Mouse (Mus musculus) left cerebral cortex, postnatal 10 days (tissue): Measurements from ENCODE around the gene Scamp3. TPM values are rescaled to one million over a fixed set of nuclear protein-coding genes. Genes with fewer than 3 reads are reported as not detected.

Experiments
- DNase-seq, 2 experiments: peaks; one replicate each; pipeline ENCODE4 v3.0.0; 2021 to 2022; ENCODE audit warnings: low spot score in 2 of 2, mixed read lengths in 1 of 2; ENCODE audit errors: extremely low spot score in 1 of 2
- intact Hi-C: fragments of 180-260 bp; cut with DNase I; formaldehyde crosslinking; loops from one replicate; pipeline ENCODE4 v1.15.1; 2025
- total RNA-seq, 2 experiments: library from RNA; stranded (reverse); gene quantifications; 2 replicates each; pipeline ENCODE4 v1.2.3; 2021

The Scamp3 gene
- total RNA-seq, 2 experiments from 2014 or later = 80.5 to 81.1 TPM

DNA sequence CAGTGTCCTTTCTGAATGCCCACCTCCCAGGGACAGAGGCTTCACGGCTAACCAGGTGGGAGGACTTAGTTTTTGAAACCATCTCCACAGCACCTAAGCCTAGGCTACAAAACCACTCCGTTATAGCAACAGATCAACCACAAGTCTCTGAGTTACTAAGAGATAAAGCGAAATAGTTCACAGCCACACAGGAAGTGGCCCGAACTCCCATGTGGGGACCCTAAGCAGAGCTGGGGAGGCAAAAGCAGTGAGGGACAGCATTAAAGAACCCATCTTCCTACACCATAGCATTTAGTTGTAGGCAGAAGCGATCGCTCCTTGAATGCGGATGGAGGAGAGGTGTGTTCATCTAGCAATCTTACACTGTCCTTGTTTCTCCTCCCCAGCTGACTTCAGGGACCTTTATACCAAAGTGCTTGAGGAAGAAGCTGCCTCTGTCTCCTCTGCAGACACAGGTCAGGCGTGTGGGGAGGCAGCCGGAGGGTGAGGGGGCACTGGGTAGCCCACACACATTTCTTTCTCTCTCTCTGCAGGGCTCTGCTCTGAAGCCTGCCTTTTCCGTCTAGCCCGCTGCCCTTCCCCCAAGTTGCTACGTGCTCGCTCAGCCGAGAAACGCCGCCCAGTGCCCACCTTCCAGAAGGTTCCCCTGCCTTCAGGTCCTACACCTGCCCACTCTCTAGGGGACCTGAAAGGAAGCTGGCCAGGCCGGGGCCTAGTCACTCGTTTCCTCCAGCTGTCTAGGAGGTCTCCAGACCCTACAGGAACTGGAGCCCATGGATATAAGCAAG, 10.6 kb downstream of the Scamp3 start:
- DNase-seq = no peak
- intact Hi-C loops = no loop called here

DNA sequence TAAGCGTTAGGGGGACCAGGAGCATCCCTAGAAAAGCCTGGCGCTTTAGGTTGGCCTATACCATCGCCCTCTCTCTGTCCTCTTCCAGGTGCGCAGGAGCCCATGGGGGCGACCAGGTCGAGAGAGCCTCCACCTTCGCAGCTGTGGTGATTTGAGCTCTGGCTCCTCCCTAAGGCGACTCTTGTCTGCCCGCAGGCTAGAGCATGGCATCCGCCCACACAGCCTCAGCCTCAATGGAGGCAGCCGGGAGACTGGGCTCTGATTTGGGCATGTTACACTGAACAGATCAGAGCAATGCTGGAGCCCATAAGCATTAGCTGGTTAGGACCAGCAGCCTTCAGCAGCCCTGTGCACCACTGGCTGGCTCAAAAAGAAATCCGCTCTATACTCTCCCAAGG, 11.2 kb downstream of the Scamp3 start:
- intact Hi-C loops = no loop called here
- DNase-seq = no peak

DNA sequence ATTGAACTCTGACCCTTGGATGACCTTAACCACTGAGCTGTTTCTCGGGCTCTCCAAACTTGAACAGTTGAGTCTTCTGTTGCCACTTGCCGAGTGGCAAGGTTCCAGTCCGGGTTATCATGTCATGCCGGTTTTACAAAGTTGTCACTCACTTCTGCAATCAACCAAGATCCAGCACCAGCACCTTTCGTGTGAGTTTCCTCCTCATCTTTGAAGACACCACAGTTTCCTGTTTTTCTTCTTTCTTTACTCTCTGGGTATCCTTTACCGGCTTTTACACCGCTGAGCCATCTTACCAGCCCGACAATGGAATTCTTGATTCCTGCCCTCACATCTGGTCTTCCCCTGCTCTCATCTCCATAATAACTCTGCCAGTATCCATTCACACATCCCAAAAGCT, 13.2 kb downstream of the Scamp3 start:
- intact Hi-C loops = no loop called here
- no peak for DNase-seq

DNA sequence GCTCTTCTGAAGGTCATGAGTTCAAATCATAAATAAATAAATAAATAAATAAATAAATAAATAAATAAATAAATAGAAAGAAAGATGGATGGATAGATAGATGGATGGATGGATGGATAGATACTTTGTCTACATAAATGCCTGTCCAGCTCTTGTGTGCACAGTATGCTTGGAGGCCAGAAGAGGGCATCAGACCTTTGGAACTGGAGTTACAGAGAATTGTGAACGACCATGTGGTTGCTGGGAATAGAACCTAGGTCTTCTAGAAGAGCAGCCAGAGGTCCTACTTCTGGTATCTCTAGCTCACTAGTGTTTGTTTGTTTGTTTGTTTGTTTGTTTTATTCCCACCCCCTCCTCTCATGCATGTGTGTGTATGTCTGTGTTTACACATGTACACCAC, 16.1 kb downstream of the Scamp3 start:
- DNase-seq = no peak
- intact Hi-C loops = no loop called here

DNA sequence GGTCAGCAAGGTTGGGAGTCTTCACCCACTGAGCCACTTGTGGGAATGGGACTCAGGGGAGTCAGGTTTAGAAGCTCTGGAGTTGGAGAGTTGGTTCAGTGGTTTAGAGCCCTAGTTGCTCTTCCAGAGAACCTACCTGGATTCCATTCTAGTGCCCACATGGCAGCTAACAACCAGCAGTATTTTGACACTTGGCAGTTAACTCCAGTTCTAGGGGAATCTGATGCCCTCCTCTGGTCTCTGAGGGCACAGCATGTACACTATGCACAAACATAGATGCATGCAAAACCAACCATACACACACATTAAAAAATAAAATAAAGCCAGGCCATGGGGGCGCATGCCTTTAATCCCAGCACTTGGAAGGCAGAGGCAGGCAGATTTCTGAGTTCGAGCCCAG, 16.6 kb downstream of the Scamp3 start:
- intact Hi-C loops = no loop called here
- no peak for DNase-seq

DNA sequence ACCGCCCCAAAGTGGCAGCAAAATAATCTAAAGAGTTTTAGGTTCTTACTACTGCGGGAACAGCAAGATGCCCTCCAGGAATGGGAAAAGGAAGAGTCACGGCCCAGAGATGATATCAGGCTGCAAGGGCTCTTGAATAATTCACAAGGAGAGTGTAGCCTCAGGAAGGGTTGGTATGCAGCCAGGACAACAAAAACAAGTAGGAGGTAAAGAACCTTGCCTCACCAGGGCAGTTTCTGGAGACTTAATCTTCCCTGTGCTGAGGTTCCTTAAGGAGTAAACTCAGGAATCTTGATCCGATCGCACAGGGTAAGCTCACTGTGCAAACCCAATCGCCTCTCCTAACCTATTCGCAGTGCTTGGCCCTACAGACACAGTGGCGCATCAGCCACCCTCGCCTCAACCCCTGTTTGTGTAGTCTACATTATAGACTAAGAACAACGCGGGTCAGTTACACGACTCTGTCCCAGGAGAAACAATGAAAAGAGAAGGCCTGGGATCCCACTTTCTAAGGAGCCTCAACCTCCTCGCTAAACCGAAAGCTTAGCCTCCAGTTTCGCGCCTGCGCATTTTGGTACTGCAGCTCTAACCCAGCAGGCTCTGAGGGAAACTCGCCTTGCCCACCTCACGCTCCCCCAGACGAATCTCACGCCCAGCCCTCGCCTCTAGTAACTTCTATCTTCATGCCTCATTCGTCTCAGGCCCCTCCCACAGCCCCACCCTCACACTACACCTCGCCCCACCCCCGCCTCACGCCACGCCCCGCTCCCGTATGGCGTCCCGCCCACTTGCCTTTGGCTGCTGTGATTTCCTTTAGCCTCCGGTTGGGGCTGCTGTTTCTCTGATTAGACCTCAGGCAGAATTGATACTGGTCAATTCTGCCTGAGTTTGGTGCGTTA, 19.0 kb downstream of the Scamp3 start:
- peak; percentile 75 to 92 for DNase-seq
- intact Hi-C loops = no loop called here

DNA sequence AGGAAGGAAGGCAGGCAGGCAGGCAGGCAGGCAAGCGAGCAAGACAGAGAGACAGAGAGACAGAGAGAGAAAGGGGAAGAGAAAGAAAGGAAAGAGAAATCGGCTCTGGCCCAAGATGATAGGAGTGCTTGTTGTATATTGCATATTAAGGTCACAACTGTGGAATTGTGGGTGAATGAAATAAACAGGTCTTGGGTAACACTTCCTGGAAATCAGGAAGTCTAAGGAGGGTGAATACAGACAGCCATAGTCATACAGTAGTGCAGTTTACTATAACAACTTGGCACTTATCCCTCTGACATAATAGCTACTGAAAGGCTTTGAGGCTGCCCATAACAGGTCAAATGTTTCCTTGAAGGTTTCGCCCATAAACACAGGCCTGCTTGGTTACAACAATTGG, 22.6 kb downstream of the Scamp3 start:
- no peak for DNase-seq
- intact Hi-C loops = no loop called here

DNA sequence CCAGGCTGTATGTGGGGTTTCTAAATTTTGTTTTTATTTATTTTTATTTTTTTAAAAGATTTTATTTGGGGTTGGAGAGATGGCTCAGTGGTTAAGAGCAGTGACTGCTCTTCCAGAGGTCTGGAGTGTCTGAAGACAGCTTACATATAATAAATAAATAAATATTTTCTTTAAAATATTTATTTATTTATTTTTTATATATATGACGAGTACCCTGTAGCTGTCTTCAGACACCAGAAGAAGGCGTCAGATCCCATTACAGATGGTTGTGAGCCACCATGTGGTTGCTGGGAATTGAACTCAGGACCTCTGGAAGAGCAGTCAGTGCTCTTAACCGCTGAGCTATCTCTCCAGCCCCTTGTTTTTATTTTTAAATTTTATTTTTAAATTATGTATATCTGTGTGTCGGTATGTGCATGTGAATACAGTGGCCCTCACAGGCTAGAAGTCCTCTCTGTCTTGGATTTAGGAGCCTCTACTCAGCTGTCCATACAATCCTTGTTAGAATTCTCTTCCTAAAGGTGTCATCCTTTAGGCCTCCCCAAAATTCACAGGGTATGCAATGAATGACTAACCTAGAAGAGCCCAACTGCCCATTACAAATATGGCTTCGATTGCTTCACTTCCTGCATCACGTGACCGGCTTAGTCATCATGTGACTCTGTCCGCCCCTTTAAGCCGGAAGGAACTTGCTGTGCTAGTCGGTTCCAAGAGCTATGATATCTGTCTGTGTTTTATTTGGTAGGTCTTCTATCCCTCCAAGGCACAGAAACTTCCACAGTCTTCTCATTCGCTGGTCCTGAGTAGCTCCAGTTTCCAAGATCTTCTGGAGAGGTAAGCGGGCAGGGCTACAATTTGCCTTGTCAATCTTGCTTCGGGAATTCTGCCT, 25.2 kb downstream of the Scamp3 start, which contains the start of gene Gba:
Gene Gba, plus strand, starts transcription at position 676 of the 889 bp plus-strand sequence.
- intact Hi-C loops = no loop called here
- peak; percentile 85 to 87 for DNase-seq

DNA sequence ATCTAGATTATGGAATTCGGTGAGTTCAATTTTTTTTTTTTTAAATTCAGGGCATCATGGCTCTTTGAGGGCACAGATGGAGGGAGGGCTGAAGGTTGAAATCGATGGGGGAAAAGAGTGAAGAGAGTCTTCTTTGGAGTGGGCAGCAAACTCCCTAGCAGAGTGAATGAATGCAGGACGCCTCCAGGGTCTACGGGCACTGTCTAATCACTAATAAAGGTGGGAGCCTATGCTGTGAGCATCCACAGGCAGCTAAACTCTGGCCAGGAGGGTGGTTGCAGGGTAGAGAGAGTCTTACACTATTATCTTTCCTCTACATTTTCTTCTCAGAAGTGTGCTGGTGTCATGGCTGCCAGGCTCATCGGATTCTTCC, 25.9 kb downstream of the Scamp3 start:
- intact Hi-C loops = no loop called here
- no peak for DNase-seq

DNA sequence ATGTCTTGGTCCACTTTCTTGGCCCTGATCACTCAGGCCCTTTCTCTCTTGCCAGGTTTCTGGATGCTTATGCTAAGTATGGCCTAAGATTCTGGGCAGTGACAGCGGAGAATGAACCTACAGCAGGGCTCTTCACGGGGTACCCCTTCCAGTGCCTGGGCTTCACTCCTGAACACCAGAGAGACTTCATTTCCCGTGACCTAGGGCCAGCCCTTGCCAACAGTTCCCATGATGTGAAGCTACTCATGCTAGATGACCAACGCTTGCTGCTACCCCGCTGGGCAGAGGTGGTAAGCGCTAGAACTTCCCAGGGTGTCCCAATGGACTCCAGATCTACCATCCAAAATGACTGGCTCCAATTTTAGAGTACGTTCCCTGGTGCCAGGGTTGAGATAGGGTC, 28.8 kb downstream of the Scamp3 start:
- intact Hi-C loops = no loop called here
- no peak for DNase-seq

DNA sequence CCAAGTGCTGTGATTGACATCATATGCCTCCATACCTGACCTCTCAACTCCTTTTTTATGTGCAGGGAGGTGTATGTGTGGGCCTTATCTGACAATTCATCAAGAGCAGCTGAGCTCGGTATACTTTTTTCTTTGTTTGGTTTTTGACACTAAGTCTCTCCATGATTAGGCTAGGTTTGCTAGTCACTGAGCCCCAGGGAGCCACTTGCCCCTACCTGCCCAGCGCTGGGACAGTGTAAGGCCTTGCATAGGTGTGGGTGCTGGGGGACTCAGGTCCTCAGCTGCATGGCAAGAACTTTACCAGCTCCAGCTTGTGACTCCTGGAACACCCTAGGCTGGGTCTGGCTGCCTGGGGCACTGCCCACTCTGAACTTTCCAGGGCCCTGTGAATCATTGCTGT, 29.4 kb downstream of the Scamp3 start:
- intact Hi-C loops = no loop called here
- no peak for DNase-seq

DNA sequence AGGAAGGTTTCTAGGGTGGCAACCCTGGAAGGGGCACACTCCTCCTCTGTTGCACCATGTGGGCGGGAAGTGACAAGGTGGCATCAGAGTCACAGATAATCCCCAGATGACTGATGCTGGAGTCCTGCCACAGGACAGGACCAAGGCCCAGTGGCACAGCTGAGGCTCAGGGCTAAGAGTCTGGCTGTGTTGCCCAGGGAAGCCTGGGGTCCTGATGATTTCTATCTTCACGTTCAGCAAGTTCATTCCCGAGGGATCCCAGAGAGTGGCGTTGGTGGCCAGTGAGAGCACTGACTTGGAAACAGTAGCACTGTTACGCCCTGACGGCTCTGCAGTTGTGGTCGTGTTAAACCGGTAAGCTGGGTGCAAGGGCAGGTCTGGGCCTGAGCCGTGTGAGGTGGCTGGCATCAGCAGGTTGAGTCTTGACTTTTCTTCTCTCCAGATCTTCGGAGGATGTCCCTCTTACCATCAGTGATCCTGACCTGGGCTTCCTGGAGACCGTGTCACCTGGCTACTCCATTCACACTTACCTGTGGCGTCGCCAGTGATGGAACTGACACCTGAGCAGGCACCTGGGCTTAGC, 30.9 kb downstream of the Scamp3 start:
- DNase-seq = no peak
- intact Hi-C loops = no loop called here

DNA sequence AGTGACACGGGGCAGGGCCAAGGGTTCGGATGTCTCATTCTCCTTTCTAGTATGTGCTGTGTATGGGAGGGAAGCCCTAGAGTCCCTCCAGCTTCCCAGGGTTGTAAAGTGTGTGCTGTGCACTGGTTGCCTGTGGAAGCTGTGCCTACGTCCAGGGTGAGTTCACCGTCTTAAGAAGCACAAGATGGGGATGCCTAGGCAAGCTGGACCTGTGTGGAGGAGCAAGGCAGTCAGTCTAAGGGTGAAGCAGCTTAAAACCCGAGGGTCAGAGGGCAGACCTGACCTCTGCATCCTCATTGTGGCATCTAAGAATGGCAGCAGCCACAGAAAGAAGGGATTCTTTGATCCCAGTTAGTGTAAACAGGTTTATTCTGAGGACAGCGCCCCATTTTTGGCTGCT, 31.5 kb downstream of the Scamp3 start:
- no peak for DNase-seq
- intact Hi-C loops = no loop called here

DNA sequence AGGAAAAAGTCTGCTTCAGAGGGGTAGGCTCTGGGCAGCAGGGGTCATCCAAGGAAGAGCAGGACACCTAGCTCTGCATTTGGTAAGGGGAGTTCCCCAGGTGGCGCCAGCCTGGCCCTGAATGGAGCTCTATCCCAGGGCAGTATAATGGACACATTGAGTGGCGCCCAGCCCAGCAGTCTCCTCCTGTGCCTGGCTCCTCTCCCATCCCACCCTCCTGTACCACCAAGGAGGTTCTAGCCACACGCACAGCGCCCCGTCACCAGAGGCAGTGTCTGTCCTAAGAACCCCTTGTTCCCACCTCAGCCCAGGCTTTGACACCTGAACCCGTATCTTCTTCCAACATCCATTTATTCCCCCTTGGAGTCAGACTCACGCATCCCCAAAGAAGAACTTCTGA, 32.5 kb downstream of the Scamp3 start:
- DNase-seq = no peak
- intact Hi-C loops = no loop called here

DNA sequence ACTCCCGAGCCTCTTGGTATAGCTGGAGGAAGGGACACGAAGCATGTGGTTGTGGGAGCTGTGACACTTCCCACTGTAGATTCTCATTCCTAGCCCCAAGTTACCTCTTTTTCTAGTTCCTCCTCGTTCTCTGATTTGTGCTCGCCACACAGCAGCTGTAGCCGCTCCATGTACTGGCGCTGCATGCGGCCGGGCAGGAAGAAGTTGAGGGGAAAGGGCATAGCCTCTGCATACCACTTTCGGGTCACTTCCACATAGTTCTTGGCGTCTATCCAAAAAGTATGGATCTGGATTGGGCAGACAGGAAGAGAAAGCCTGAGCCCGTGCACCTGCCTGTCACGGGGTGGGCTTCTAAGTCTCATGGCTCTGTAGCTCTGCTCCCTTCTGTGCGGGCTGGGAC, 32.9 kb downstream of the Scamp3 start:
- DNase-seq = peak in 1 of 2 experiments; percentile 31
- intact Hi-C loops = no loop called here

DNA sequence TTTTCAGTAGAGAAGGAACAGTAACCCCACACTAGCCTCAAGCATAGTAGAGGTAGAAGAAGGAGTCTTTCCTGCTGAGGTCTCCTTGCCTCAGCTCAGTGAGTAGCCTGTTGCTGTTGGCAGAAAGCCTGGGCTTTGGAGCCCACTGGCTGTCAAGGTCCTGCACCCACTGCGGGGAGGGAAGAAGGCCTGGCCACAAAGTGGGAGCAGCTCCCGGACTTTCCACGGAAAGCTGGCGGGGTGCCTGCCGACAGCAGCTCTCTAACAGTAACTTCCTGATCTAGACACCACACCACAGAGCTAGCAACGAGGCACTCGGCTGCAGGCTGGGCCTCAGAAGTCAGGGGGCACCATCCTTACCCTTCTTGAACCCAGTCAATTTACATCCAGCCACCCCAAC, 33.5 kb downstream of the Scamp3 start:
- peak in 1 of 2 experiments; percentile 76 for DNase-seq
- intact Hi-C loops = no loop called here

DNA sequence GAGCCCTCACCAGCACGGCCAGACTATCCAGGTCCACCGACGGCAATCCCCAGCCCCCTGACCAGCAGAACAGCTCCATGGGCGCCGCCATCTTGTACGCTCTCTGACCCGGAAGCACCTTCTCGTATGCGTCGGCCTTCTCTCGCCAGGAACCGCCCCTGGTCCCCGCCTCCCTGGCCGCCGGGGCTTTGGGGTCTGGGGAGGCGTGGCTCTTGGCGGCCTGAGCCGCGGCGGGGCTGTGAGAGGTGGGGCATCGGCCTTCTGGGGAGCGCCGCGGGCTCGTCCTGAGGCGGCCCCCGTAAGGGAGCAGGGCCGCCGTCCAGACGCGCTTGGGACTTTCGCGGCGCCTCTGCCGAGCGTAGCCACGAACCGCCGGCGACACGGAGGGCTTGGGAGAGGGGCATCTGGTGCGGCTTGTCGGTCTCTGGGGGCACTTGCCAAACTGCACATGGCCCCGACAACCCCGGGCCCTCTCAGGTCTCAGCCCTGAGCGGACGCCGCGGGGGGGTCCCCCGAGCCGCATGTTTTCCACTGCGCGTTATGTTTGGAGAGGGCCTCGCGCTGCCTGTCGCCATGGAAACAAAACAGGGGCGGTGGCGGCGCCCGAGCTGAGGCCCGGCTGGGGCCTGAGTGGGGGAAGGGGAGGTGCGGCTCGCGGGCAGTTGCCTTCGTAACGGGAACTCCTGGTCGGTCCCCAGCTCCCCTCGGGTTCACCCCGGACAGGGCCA, 36.7 kb downstream of the Scamp3 start:
- intact Hi-C loops = no loop called here
- DNase-seq = peak; percentile 91 to 95

DNA sequence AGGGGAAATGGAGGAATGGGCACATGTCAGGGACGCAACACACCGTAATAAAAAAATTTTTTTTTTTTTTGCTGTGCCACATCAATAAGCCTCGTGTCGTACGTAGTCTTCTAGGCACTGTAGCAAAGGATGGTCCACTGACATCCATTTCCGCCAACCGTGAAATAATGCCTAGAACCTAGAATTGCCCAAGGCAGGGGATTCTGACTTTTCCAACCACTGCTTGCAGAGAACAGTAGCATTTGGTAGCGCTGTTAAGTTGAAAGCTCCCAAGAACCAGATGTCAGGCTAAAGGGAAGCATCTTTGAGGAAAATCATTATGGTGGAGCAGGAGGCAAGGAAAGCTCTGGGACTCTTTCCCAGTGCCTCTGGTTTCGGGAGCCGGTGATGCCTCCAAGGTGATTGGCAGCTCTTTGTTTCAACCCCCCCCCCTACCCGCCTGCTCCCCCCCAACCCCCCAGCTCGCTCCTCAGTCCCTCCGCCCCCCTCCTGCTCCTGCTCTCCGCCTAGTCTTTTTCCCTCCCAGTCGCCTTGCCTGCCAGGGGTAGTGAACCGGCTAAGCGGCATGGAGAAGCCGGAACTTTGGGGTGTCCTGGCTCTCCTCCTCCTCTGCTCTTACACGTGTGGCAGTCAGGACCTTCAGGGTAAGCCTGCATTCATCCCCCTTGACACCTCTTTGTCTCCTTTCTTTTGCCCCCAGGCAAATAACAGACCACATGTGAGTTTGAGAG, 37.6 kb downstream of the Scamp3 start, which contains the start of gene Thbs3:
Gene Thbs3, plus strand, starts transcription at position 500 of the 731 bp plus-strand sequence.
- intact Hi-C loops = no loop called here
- DNase-seq = peak in 1 of 2 experiments; percentile 63
